Mouse (Mus musculus) CD8-positive naive resting alpha-beta T cell, adult 2 months (primary cell): ENCODE data around the gene Uchl3.

ENCODE experiments used
- DNase-seq, 2 experiments: peaks; one replicate each; pipeline ENCODE4 v3.0.0; 2022; ENCODE audit warnings: low read depth in 2 of 2, low spot score in 2 of 2

Gene Uchl3

DNA sequence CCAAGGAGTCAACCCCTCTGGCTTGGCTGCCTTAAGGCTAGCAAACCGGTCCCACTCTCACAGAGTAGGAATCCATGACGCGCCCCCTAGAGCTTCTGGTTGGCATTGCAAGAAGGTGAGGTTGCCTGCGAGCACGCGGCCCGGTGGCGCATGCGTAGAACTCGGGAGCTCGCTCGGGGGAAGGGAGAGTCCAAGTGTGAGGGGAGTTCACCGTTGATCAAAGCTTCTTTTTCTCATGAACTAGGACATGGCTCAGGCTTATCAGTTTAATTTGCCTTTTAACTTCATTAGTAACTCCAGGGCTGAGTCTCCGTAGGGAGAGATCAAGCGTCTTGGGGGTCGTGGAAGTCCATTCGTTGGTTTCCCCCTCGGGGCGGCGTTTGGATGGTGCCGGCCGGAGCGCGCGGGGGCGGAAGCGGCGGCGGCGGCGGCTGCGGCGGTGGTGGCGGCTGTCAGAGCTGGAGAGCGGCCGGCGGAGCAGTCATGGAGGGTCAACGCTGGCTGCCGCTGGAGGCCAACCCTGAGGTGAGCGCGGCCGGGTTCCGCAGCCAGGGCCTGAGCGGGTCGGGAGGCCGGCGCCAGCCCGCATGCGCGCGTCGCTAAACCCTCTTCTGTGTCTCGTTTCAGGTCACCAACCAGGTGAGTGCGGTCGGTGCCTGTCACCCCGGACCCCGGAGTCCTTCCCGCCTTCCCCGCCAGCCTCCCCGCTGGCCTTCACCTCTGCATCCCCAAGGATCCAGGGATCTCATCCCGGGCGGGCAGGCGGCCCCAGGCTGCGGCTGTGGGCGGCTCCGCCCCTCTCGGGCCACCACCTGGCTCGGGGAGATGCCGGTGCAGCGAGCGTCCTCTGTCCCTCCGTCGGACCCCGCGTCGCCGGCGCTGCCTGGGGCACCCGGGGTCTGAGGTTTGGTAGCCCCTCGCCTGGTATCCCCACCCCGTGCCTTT is at the start of gene Uchl3:
Gene Uchl3 (plus strand): TSS at position 387 of the 945 bp plus-strand sequence.
- peak; percentile 97 to 99 for DNase-seq

DNA sequence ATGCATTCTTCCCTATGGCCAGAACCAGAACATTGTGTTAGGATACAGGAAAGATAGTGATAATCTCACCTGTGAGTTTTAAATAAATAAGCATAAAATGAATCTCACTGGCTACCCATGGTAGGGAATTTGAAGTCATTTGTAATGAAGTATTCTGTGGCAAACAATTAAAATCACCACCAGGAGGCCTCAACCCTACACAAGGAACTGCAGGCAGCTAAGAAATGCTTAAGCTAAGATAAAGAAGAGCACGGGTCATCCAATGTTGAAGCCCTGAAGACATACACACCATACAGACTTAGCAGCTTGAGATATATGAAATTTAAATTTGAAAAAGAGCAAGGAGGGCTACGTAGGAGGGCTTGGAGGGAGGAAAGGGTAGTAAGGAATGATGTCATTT is 47.9 kb upstream of the Uchl3 start:
- no peak for DNase-seq

DNA sequence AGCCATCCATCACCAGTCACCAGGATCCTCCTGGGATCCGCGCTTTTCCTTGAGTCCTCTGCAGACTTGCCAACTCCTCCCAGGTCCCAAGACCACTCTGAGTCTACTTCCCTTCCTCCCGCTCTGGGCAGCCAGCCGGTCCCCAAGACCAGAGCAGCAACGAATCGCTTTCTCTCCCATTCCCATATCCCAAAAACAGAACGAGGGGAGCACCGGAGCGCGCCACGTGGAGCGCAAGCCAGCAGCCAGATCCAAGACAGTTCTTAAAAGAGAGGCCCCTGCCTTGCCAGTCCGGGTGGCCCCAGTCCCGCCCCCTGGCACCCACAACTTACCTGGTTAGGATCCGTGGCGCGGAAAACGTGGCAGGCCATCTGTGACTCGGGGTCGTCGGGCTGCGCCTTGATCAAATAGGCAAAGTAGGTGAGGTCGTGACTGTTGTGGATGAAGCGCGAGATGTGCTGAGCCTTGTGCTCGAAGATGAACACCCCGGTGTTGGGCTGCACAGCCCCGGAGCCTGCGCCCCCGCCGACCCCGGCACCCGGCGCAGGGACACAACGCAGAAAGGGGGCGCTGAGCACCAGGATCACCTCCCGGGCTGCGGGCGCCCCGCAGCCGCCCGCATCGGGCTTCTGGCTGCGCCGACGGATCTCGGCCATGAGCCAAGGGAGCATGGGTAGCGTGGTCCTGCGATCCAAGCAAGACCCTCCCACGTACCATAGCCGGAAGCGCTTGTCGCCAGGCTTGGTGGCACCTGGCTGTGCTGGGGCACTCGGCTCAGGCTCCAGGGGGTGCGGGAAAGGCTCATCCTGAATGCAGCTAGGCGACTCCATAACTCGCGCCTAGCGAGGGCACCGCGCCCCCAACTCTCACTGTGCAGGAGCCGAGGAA is 45.9 kb upstream of the Uchl3 start:
- DNase-seq = peak in 1 of 2 experiments; percentile 2

DNA sequence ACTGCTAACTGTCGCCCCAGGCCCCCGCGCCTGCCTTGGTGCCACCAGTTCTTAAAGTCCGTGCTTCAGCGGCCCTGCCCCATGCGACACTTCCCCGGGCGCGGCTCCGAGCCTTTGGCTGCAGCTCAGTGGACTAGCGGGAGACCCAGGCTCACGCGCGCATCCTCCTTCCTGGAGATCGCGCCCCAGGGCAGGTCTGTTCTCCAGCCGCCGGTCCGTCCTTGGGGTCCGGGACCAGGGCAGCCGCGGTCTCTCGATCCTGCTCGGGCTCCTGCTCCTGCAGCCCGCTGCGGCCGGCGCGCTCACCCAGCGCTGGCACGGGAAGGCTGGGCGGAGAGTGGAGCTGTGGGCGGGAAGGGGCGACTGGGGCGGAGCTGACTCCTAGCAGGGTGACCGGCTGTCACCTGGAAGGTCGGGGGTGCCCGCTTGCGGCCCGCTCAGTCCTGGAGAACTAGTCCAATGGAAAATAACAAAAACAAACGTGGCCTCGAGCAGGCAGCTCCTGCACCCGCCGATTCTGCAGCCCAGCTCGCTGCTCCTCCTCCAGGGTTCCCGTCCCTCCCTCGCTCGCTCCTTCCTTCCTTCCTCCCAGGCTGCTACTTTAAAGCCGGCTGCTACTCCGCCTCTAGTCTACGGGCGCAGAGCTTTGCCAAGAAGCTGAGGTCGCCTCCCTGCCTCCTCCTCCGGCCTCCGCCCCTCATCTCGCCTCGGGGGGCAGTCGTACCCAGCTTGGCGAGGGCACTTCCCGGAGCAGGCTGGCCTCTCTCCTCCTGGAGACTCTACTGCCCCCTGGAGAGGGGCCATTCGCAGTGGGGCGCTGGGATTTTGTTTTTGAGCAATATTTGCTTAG is 45.0 kb upstream of the Uchl3 start, which contains the start of gene Tbc1d4:
Gene Tbc1d4 (minus strand): TSS at position 673 of the 850 bp plus-strand sequence.
- DNase-seq = peak; percentile 6 to 11

DNA sequence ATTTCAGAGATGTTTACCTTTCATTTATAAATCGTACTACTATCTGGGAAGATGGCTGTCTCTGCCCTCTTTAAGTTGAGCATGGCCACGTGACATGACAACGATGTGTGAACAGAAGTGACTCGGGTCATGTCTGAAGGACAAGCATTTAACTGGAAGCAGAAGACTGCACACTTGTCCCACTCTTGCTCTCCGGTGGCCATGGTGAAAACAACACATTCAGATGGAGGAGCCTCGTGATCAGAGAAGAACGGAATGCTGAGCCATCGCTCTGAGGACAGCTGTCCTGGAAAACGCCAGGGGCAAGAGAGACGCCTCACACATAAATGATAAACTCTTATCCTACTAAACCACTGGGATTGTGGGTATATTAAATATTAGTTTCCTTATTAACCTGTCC is 43.1 kb upstream of the Uchl3 start:
- no peak for DNase-seq

DNA sequence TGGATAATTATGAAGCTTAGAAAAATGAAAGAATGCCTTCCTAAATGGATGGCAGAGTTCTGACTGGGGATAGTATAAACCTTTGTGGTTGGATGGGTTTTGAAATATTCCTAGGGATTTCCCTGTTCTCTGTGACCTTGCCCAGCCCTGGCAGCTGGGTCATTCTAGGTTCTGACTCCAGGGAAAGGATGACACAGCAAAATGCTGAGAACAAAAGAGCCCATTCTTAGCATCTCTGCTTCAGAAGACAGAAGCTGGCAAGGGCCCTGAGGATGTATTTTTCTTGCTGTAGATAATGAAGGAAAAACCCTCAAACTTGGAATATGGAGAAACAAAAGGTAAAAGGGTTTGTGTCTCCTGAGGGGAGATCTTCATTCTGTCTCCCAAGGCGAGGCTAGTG is 40.6 kb upstream of the Uchl3 start:
- DNase-seq = no peak

DNA sequence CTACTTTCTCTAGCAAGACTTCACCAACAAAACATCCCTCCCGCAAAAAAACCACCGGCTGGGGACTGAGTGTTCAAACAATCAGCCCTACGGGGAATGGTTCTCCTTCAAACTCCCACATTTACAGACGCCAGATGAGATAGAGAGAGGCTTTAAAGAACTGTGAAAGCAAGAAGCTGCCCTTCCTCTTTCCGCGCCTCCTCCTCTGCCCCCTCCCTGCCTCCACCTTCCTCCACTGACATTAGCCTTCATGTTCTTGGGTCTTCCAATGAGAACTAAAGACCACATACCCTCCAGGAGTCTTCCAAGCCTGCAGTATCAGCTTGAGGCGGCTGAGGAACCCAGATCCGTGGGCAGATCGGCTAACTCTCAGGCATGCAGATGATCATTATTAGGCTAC is 37.6 kb upstream of the Uchl3 start:
- DNase-seq = no peak

DNA sequence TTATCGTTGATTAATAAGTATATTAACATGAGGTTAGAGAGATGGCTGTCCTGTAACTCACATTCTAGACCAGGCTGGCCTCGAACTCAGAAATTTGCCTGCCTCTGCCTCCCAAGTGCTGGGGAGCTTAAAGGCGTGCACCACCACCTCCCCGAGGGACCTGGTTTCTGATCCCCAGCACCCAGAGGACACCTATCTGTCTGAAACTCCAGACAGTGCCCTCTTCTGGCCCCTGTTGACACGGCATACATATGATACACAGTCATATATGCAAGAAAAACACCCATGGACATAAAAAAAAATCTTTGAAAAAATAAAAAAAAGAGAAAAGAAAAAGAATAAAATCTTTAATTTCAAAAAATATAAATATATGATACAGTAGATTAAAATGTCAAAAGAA is 36.1 kb upstream of the Uchl3 start:
- no peak for DNase-seq

DNA sequence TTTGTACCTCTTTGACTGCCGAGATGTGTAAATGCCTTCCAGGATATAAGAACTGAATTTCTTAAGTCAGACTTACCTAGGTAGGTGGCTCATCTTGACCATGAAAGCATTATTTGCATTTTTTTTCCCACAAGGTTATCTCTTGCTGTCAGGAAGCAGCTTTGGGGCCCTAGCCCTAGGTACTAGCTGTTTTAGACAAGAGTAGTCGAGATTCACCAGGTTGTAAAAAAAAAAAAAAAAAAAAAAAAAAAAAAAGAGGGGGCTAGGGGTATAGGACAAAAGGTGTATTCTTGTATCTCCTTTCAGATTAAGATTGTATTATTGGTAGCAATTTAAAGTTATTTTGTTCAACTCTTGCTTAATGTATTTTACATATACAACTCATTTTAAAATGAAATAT is 23.2 kb upstream of the Uchl3 start:
- DNase-seq = no peak

DNA sequence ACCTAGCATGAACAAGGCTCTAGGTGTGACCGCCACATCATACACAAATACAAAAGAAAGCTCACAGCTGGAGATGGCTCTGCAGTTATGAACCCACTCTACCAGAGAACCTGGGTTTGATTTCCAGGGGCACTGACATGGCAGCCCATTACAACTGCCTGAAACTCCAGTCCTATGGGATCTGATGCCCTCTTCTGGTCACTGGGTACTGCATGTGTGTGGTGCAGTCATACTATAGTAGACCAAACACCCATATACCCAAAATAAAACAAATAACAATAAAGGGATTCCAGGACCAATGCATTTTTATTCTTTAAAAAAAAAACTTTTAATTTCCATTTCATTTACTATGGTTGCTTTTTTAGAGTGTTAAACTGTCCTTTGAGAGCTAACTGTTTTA is 18.0 kb upstream of the Uchl3 start:
- no peak for DNase-seq

DNA sequence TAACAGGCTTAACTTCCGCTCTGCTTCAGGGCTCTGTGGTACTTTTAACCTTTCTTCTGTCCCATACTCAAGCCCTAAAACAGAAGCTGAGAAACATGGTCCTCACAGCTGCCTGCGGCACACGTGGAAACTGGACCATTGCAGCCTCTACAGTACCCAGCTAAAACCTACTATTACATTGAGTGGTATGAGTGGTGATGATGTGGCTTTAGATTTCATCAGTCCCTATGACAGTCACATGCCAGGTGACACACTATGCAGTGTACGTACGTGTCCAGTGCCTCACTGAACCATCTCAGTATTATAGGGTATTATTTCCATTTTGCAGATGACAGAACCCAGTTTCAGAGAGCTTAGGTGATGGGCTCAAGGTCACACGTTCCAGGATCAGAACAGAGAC is 16.4 kb upstream of the Uchl3 start:
- no peak for DNase-seq

DNA sequence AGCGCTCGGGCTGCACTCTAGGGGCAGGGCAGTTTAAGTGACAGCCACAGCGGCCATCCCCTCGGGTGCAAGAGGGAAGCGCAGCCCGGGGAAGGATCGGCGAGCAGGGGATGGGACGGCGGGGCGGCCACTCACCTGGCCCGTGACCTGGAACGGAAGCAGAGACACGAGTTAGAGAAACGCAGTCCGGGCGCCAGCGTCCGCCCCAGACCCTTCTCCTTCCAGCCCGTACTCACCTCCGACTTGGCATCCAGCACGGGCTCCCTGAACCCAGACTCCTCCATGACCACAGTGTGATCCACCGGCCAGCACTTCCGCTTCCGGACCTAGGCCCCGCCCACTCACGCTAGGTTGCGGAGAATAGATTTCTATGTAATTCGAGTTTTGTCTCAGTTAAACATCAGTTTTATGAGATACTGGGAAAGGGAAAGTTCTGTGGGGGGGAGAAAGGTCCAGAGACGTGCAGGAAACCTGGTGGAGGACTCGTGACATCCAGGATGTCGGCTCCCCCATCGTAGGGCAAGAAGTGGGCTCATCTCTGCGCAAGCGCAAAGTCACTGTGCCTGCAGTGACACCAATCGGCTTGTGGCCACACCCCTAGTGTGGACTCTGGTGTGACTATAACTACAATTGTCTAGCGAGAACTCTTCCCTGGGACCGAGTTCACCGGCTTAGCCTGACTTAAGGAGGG is 13.5 kb upstream of the Uchl3 start, which contains the start of gene Commd6:
Gene Commd6 (minus strand): TSS at position 534 of the 691 bp plus-strand sequence.
- peak; percentile 76 to 82 for DNase-seq

DNA sequence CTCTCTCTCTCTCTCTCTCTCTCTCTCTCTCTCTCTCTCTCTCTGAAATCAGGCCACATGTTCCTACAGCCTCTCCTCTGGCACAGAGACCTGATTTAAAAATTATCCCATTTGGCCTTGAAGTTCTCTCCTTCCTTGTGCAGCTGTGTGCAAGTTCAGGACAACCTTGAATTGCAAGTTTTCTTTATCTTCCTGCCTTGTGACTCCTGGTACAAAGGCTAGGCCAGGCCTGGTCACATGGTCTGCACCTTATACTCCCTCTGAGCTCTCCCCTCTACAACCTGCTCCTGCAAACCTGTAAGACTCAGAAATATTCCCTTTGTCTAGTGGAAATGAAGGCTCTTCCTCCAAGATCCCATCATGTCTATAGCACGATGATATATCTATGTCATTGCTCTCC is 8.8 kb upstream of the Uchl3 start:
- no peak for DNase-seq

DNA sequence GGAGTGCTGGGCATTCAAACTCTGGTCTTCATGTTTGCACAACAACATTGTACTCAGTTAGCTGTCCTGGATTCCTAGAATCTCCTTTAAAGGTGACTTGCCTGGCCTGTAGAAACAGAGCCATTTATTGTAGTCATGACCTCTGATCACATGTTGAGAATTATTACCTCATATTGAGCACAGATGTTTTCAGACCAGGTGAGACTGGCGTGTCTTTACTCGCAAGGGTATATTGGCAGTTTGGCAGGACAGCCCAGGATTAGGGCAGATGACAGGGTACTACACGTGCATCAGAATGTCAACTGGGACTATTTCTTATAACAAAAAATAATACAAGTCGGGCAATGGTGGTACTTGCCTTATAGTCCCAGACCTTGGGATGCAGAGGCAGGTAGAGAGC is 3.2 kb upstream of the Uchl3 start:
- DNase-seq = no peak

DNA sequence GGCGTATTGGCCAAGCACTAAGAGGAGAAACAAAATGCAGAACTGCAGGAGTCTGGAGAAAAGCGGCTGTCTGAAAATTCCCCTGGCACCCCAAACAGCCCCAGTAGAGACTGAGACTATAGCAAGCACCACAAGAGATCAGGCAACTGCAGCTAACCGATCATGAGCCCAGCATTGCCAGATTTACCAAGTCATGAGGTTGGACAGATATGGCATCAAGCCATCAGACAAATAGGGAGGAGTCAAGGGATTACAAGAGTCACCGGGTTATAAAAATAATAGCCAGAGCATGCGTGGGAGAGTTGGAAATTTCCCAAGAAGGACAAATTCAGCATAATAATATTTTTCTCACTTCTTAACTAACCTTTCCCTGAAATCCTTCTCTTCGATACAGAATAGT is 1.2 kb upstream of the Uchl3 start:
- no peak for DNase-seq

DNA sequence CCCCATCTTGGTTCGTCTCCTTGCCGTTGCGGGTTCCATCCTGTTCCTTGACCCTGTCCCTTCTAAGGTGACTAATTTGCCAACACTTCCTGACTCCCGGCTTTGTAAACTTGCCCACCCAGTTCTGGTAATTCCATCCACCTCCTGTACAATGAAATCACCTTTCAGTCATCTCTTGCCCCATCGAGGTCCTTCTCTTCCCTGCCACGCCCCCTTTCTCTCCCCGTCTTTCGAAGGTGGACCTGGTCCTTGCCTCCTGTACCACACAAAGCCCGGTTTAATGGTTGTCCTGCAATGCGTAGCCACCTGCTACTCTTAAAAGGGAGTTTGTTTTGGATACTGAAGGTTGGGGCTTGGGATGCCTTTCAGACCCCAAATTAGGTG is 751 bp downstream of the Uchl3 start:
- DNase-seq = no peak

DNA sequence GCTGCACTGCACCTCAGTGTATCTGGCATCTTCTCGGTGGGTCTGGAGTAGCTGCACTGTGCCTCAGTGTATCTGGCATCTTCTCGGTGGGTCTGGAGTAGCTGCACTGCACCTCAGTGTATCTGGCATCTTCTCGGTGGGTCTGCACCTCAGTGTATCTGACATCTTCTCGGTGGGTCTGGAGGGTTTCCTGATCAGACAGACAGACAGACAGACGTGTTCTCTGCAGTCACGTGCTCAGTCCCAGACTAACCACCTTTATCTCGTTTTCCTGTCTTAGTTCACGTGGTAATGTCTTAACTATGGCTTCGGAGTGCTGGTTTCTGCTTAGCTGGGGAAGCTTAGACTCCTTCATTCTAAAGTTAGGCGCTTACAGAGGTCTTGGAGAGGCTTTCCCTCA is 2.5 kb downstream of the Uchl3 start:
- DNase-seq = peak; percentile 12 to 31

DNA sequence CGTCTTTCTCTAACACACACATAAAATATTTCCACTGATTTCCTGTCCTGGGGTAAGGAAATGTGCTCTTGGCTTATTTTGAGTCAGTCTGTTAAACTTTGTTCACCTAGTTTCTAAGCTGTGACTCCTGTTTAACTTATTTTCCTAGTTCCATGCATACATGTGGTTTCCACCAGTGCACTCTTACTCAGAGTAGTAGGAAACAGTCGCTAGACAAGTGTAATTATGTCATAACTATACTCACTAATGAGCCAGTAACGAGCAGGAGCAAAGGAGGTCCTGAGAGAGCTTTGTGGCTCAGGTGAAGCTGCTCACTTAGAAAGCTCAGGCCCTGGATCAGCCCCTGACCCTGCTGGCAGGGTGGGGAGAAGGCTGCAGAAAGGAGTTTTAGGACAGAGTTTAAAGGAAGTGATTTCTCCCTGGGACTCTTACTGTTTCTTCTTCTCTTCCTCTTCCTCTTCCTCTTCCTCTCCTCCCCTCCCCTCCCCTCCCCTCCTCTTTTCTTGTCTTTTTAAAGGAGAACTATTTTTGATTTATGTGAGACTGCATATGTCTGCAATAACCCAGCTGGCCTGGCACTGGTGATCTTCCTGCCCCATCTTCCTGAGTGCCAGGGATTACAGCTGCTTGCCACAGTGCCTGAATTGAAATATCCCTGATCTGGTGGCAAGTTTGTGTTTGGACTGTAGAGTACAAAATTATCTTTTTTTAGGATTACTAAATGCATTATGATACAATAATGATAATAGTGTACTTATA is 8.1 kb downstream of the Uchl3 start:
- no peak for DNase-seq

DNA sequence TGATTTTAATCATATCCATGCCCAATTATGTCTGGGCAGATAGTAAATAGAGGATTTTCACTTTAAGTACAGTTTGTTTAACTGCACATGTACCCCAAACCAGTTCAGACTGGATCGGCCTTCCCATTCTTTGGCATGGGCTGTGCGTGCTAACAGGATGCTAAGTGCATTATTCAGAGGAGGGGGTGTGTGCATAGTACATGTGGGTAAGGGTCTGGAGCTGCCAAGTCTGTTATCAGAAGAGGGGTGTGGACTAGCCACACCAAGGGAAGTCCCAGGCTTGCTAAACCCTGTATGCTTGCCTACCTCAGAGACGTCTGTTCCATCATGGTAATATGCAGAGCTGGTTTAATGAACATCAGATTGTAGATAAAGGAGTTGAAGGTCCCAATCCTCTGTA is 10.5 kb downstream of the Uchl3 start:
- DNase-seq = no peak

DNA sequence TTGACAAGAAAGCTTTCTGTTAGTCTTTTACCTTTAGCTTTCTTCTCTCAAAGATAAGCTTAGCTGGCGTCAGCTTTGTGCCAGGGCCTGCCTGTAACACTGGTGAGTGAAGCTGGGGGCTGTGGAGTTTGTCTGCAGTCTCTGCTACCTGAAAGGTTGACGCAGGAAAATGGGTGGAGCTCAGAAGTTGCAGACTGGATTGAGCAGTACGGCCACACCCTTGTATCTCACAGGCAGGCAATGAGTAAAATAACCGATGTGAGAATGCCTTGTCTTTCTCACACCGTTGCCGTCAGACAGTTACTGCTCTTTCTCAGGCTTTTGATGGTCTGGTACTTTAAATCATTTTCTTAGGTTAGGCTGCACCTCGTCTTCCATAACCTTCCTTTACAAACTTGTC is 12.3 kb downstream of the Uchl3 start:
- DNase-seq = no peak
